Comparison of ENCODE assay signal across 19 mouse cellular contexts in genomic region chr15:24911866-24912265, GRCm38 (mm10).
DNase-seq lines count a peak whose midpoint lies in the region; ATAC-seq and TF ChIP-seq lines count a peak whose summit lies in the region.
"Had no signal": no experiment of that assay in that cellular context is flagged by ENCODE, and none has a peak within 500 bp of the region (broad histone marks: within the 10 kb centered on the region; RNA-seq: fewer than 3 reads in every experiment).

No protein-coding gene starts in this region.

- POLR2A ChIA-PET in Patski (lab: Charles Lee): no interaction called here

- H3K9ac ChIP-seq in hindbrain, embryonic 12.5 days: no peak overlapping the region
- no peak overlapping the region for H3K9ac ChIP-seq in hindbrain, embryonic 16.5 days (ENCODE audit: low read depth, low read length)

- no peak for DNase-seq in Patski (ENCODE audit: low read depth, low spot score)
- DNase-seq in embryonic facial prominence, embryonic 10.5 days (ENCODE audit: low spot score): no peak
- DNase-seq: adrenal gland, adult 2 months; adrenal gland, adult 8-10 months; adrenal gland, postnatal 10 days; adrenal gland, postnatal 14 days; adrenal gland, postnatal 25 days; adrenal gland, postnatal 36 days; B cell, adult 2 months; cerebellum, adult 11 months; cerebellum, adult 11-12 months; cerebellum, adult 18-20 months; cerebellum, adult 2 months had no signal

- H3K4me1 ChIP-seq in hindbrain, embryonic 12.5 days: no peaks in the 10 kb centered on the region
- no peaks in the 10 kb centered on the region for H3K4me1 ChIP-seq in hindbrain, embryonic 16.5 days (ENCODE audit: control insufficient read depth, insufficient read depth, low read depth, low read length)
- peaks cover 2% of the 10 kb centered on the region; the same call in 1 of the 2 replicates for H3K4me1 ChIP-seq in embryonic facial prominence, embryonic 10.5 days

- WGBS in hindbrain, embryonic 12.5 days: 83% methylated on average over 1 of the region's 1 CpGs
- 91% methylated on average over 1 of the region's 1 CpGs for WGBS in hindbrain, embryonic 16.5 days
- 74% methylated on average over 1 of the region's 1 CpGs for WGBS in embryonic facial prominence, embryonic 10.5 days

- no peak overlapping the region for H3K4me2 ChIP-seq in hindbrain, embryonic 12.5 days (replicated peaks)
- no peak overlapping the region for H3K4me2 ChIP-seq in hindbrain, embryonic 16.5 days (ENCODE audit: low read length)

- CTCF ChIA-PET in Patski (lab: Charles Lee): no interaction called here

- no peak for TF ChIP-seq CTCF in Patski (IDR thresholded peaks at IDR 0.05)

- no peak overlapping the region for H3K27ac ChIP-seq in hindbrain, embryonic 12.5 days
- no peak overlapping the region for H3K27ac ChIP-seq in hindbrain, embryonic 16.5 days (ENCODE audit: low read depth, low read length)
- H3K27ac ChIP-seq in embryonic facial prominence, embryonic 10.5 days (replicated peaks): no peak overlapping the region

- ATAC-seq in hindbrain, embryonic 12.5 days (ENCODE audit: low FRiP score): 0 out of 2 replicates have a peak, but pooled peaks have one; percentile 35
- ATAC-seq in hindbrain, embryonic 16.5 days: no peak
- peak; percentile 94 for ATAC-seq in Patski
- ATAC-seq: activated CD4-positive, CD25-positive, alpha-beta regulatory T cell, adult 4 months; CD4-positive, CD25-positive, alpha-beta regulatory T cell, adult 4 months had no signal

- no peaks in the 10 kb centered on the region for H3K9me3 ChIP-seq in hindbrain, embryonic 12.5 days (replicated peaks)
- no peaks in the 10 kb centered on the region for H3K9me3 ChIP-seq in hindbrain, embryonic 16.5 days (ENCODE audit: control insufficient read depth, low read length)
- no peaks in the 10 kb centered on the region for H3K9me3 ChIP-seq in embryonic facial prominence, embryonic 10.5 days
- H3K9me3 ChIP-seq: G1E had no signal

- no peaks in the 10 kb centered on the region for H3K36me3 ChIP-seq in hindbrain, embryonic 12.5 days
- no peaks in the 10 kb centered on the region for H3K36me3 ChIP-seq in hindbrain, embryonic 16.5 days (ENCODE audit: control insufficient read depth, insufficient read depth, low read length)
- H3K36me3 ChIP-seq in embryonic facial prominence, embryonic 10.5 days (replicated peaks): no peaks in the 10 kb centered on the region
- H3K36me3 ChIP-seq: G1E had no signal

- no peak overlapping the region for H3K4me3 ChIP-seq in hindbrain, embryonic 12.5 days
- H3K4me3 ChIP-seq in hindbrain, embryonic 16.5 days (ENCODE audit: low read length): no peak overlapping the region
- no peak overlapping the region for H3K4me3 ChIP-seq in embryonic facial prominence, embryonic 10.5 days

- in situ Hi-C loops in Patski (cut with MboI; ENCODE audit: low pct_unique_long_range_greater_than_20kb): no loop called here

- no peaks in the 10 kb centered on the region for H3K27me3 ChIP-seq in hindbrain, embryonic 12.5 days
- H3K27me3 ChIP-seq in hindbrain, embryonic 16.5 days (replicated peaks; ENCODE audit: control insufficient read depth, insufficient read depth, low read length): no peaks in the 10 kb centered on the region
- H3K27me3 ChIP-seq in Patski: peaks cover 18% of the 10 kb centered on the region
- no peaks in the 10 kb centered on the region for H3K27me3 ChIP-seq in embryonic facial prominence, embryonic 10.5 days (replicated peaks; ENCODE audit: low read depth, poor library complexity, severe bottlenecking)
- H3K27me3 ChIP-seq: CH12.LX had no signal
